Comparison of ENCODE assay signal across 9 mouse cellular contexts in genomic region chr17:84111787-84112370, GRCm38 (mm10).
DNase-seq lines count a peak whose midpoint lies in the region; ATAC-seq and TF ChIP-seq lines count a peak whose summit lies in the region.
"Had no signal": no experiment of that assay in that cellular context is flagged by ENCODE, and none has a peak within 500 bp of the region (broad histone marks: within the 10 kb centered on the region; RNA-seq: fewer than 3 reads in every experiment).

No protein-coding gene starts in this region.

- peaks cover 10% of the 10 kb centered on the region for H3K4me1 ChIP-seq in heart, postnatal 0 days (ENCODE audit: control insufficient read depth, insufficient read depth)
- H3K4me1 ChIP-seq in lung, postnatal 0 days (ENCODE audit: insufficient read depth, low read depth, low read length), result peaks cover 15% of the 10 kb centered on the region; the same call in 1 of the 2 replicates
- H3K4me1 ChIP-seq in limb, embryonic 10.5 days, result peaks cover 44% of the 10 kb centered on the region
- H3K4me1 ChIP-seq in stomach, postnatal 0 days (replicated peaks; ENCODE audit: control insufficient read depth, insufficient read depth), result peaks cover 21% of the 10 kb centered on the region

- no peak overlapping the region for H3K9ac ChIP-seq in heart, postnatal 0 days (replicated peaks; ENCODE audit: low read depth, low read length)
- 0 out of 2 replicates have a peak overlapping the region, but pooled peaks have one; percentile 6 for H3K9ac ChIP-seq in lung, postnatal 0 days (replicated peaks; ENCODE audit: low read depth)
- peak overlapping the region; percentile 23; the same call in 1 of the 2 replicates for H3K9ac ChIP-seq in stomach, postnatal 0 days (ENCODE audit: low read length)
- H3K9ac ChIP-seq: liver, embryonic 14.5 days had no signal

- peak overlapping the region; percentile 53 for H3K27ac ChIP-seq in heart, postnatal 0 days (ENCODE audit: low read depth)
- H3K27ac ChIP-seq in lung, postnatal 0 days (ENCODE audit: low read length), result peak overlapping the region; percentile 77
- peak overlapping the region; percentile 70 for H3K27ac ChIP-seq in limb, embryonic 10.5 days
- peak overlapping the region; percentile 83 for H3K27ac ChIP-seq in stomach, postnatal 0 days (replicated peaks)
- H3K27ac ChIP-seq: liver, embryonic 14.5 days had no signal

- DNase-seq in heart, postnatal 0 days (ENCODE audit: low spot score), result no peak
- no peak for DNase-seq in heart, postnatal 10 days
- no peak for DNase-seq in lung, postnatal 0 days (ENCODE audit: low spot score)
- no peak for DNase-seq in lung, postnatal 4 days
- DNase-seq in limb, embryonic 10.5 days (ENCODE audit: low spot score), result no peak
- DNase-seq in stomach, postnatal 0 days (ENCODE audit: low spot score), result no peak
- DNase-seq in layer of hippocampus, postnatal 25 days (ENCODE audit: extremely low spot score in 1 of 2, low spot score in 1 of 2), result no peak
- DNase-seq in cerebellum, postnatal 10 days, result no peak

- 73% methylated on average over 10 of the region's 10 CpGs for WGBS in heart, postnatal 0 days
- whole genome bisulfite sequencing in lung, postnatal 0 days, result 71% methylated on average over 10 of the region's 10 CpGs
- WGBS in limb, embryonic 10.5 days, result 68% methylated on average over 10 of the region's 10 CpGs
- WGBS in stomach, postnatal 0 days, result 66% methylated on average over 10 of the region's 10 CpGs

- TF ChIP-seq CTCF in heart, postnatal 0 days (IDR thresholded peaks at IDR 0.05; ENCODE audit: low read depth), result no peak
- no peak for TF ChIP-seq CTCF in lung, postnatal 0 days (IDR thresholded peaks at IDR 0.05)
- TF ChIP-seq CTCF in stomach, postnatal 0 days (IDR thresholded peaks at IDR 0.05; ENCODE audit: low read depth), result no peak

- 0 out of 2 replicates have a peak, but pooled peaks have one; percentile 4 for ATAC-seq in heart, postnatal 0 days (ENCODE audit: insufficient read depth, low read depth)
- ATAC-seq in lung, postnatal 0 days, result no peak
- no peak for ATAC-seq in stomach, postnatal 0 days (ENCODE audit: low FRiP score, low TSS enrichment)

- no peak for TF ChIP-seq EP300 in heart, postnatal 0 days (IDR thresholded peaks at IDR 0.05; ENCODE audit: low read depth)
- no peak for TF ChIP-seq EP300 in lung, postnatal 0 days (IDR thresholded peaks at IDR 0.05)
- no peak for TF ChIP-seq EP300 in stomach, postnatal 0 days (optimal IDR thresholded peaks at IDR 0.05)

- intact Hi-C loops in heart, postnatal 10 days (cut with DNase I), result loop anchor here (1.0 to 2.0 kb wide), 2 partner anchors 78 to 137 kb away; no protein-coding TSS in a partner anchor

- H3K27me3 ChIP-seq in heart, postnatal 0 days (ENCODE audit: control insufficient read depth, insufficient read depth, low read length), result no peaks in the 10 kb centered on the region
- no peaks in the 10 kb centered on the region for H3K27me3 ChIP-seq in lung, postnatal 0 days (replicated peaks; ENCODE audit: insufficient read depth, low read length)
- H3K27me3 ChIP-seq in limb, embryonic 10.5 days (ENCODE audit: low read depth, poor library complexity, severe bottlenecking), result peaks cover 4% of the 10 kb centered on the region; the same call in 1 of the 2 replicates
- H3K27me3 ChIP-seq in stomach, postnatal 0 days (ENCODE audit: control insufficient read depth, insufficient read depth, low read length), result no peaks in the 10 kb centered on the region

- H3K4me3 ChIP-seq in heart, postnatal 0 days (ENCODE audit: low read depth, low read length), result no peak overlapping the region
- no peak overlapping the region for H3K4me3 ChIP-seq in lung, postnatal 0 days (ENCODE audit: low read depth, low read length)
- no peak overlapping the region for H3K4me3 ChIP-seq in limb, embryonic 10.5 days
- no peak overlapping the region for H3K4me3 ChIP-seq in stomach, postnatal 0 days (ENCODE audit: low read depth, low read length)

- H3K9me3 ChIP-seq in heart, postnatal 0 days (replicated peaks; ENCODE audit: control insufficient read depth, low read length), result no peaks in the 10 kb centered on the region
- H3K9me3 ChIP-seq in lung, postnatal 0 days (ENCODE audit: low read length), result no peaks in the 10 kb centered on the region
- no peaks in the 10 kb centered on the region for H3K9me3 ChIP-seq in limb, embryonic 10.5 days (replicated peaks)
- no peaks in the 10 kb centered on the region for H3K9me3 ChIP-seq in stomach, postnatal 0 days (ENCODE audit: control insufficient read depth, low read length)

- no peak overlapping the region for H3K4me2 ChIP-seq in heart, postnatal 0 days (ENCODE audit: low read depth, low read length)
- no peak overlapping the region for H3K4me2 ChIP-seq in lung, postnatal 0 days (replicated peaks; ENCODE audit: low read depth, low read length)
- H3K4me2 ChIP-seq in stomach, postnatal 0 days (replicated peaks; ENCODE audit: low read depth), result 0 out of 2 replicates have a peak overlapping the region, but pooled peaks have one; percentile 3

- no peaks in the 10 kb centered on the region for H3K36me3 ChIP-seq in heart, postnatal 0 days (replicated peaks; ENCODE audit: control insufficient read depth, insufficient read depth, low read length)
- H3K36me3 ChIP-seq in lung, postnatal 0 days (ENCODE audit: insufficient read depth, low read length), result no peaks in the 10 kb centered on the region
- H3K36me3 ChIP-seq in limb, embryonic 10.5 days, result no peaks in the 10 kb centered on the region
- H3K36me3 ChIP-seq in stomach, postnatal 0 days (ENCODE audit: control insufficient read depth, insufficient read depth, low read length), result no peaks in the 10 kb centered on the region
